20 mouse cellular contexts compared by ENCODE assay signal in genomic region chr11:71594250-71594847, GRCm38 (mm10).
DNase-seq lines count a peak whose midpoint lies in the region; ATAC-seq lines count a peak whose summit lies in the region.
"Had no signal": no experiment of that assay in that cellular context is flagged by ENCODE, and none has a peak within 500 bp of the region (broad histone marks: within the 10 kb centered on the region; RNA-seq: fewer than 3 reads in every experiment).

No protein-coding gene starts in this region.

- no peaks in the 10 kb centered on the region for H3K9me3 ChIP-seq in lung, embryonic 16.5 days (ENCODE audit: control insufficient read depth, low read length)
- H3K9me3 ChIP-seq: forebrain, embryonic 12.5 days; heart, embryonic 10.5 days; hindbrain, embryonic 10.5 days had no signal

- H3K4me2 ChIP-seq in lung, embryonic 16.5 days (ENCODE audit: low read depth, low read length), result no peak overlapping the region
- H3K4me2 ChIP-seq: forebrain, embryonic 12.5 days had no signal

- no peak overlapping the region for H3K9ac ChIP-seq in lung, embryonic 16.5 days (ENCODE audit: low read length)
- H3K9ac ChIP-seq: forebrain, embryonic 12.5 days; liver, postnatal 0 days had no signal

- 59% methylated on average over 6 of the region's 6 CpGs for WGBS in lung, embryonic 16.5 days

- H3K4me3 ChIP-seq in lung, embryonic 16.5 days (ENCODE audit: low read length), result no peak overlapping the region
- H3K4me3 ChIP-seq: forebrain, embryonic 12.5 days; heart, embryonic 10.5 days; hindbrain, embryonic 10.5 days; layer of hippocampus, adult 2 months had no signal

- H3K4me1 ChIP-seq in lung, embryonic 16.5 days (replicated peaks; ENCODE audit: control insufficient read depth, insufficient read depth, low read length), result no peaks in the 10 kb centered on the region
- H3K4me1 ChIP-seq: forebrain, embryonic 12.5 days; heart, embryonic 10.5 days had no signal

- H3K27me3 ChIP-seq in lung, embryonic 16.5 days (ENCODE audit: control insufficient read depth, insufficient read depth, low read depth, low read length), result no peaks in the 10 kb centered on the region
- H3K27me3 ChIP-seq: forebrain, embryonic 12.5 days had no signal

- no peak for ATAC-seq in cerebellum, adult (ENCODE audit: insufficient number of reproducible peaks, low FRiP score, low TSS enrichment)
- peak; percentile 71 for ATAC-seq in lung, embryonic 16.5 days (ENCODE audit: low read depth)
- ATAC-seq: inflammation-experienced regulatory T-cells, adult 6 months; liver, postnatal 0 days had no signal

- H3K27ac ChIP-seq in lung, embryonic 16.5 days (ENCODE audit: low read length), result no peak overlapping the region
- H3K27ac ChIP-seq: forebrain, embryonic 12.5 days; heart, embryonic 10.5 days; hindbrain, embryonic 10.5 days; layer of hippocampus, adult 2 months had no signal

- H3K36me3 ChIP-seq in lung, embryonic 16.5 days (ENCODE audit: control insufficient read depth, insufficient read depth, low read length), result no peaks in the 10 kb centered on the region
- H3K36me3 ChIP-seq: forebrain, embryonic 12.5 days; heart, embryonic 10.5 days; hindbrain, embryonic 10.5 days had no signal

- peak; percentile 4 for DNase-seq in cerebellum, adult 11 months
- DNase-seq in cerebellum, postnatal 10 days, result peak; percentile 32 to 44
- peak; percentile 11 for DNase-seq in retina, embryonic 14.5 days (ENCODE audit: low spot score)
- no peak for DNase-seq in adrenal gland, postnatal 36 days
- no peak for DNase-seq in gastrocnemius, adult 8-10 months (ENCODE audit: low spot score in 2 of 2)
- DNase-seq in ovary, postnatal 36 days (ENCODE audit: low spot score), result no peak
- DNase-seq: adrenal gland, adult 2 months; gastrocnemius, postnatal 14 days; kidney, adult 8-10 months; kidney, postnatal 14 days; liver; liver, postnatal 0 days; thymus, postnatal 25 days had no signal

Comparison
In these comparisons a context has a peak if more than half of its experiments do, and no peak if none do; other contexts are left out.
1. DNase-seq: peak in cerebellum, adult 11 months (single experiment), cerebellum, postnatal 10 days (2 of 2) and retina, embryonic 14.5 days (single experiment); none in adrenal gland, postnatal 36 days (0 of 2), gastrocnemius, adult 8-10 months (0 of 2) and ovary, postnatal 36 days (single experiment).